Mouse (Mus musculus) neural tube, embryonic 12.5 days (tissue): ENCODE measurements around the gene Cox6b1. TPM values are rescaled to one million over a fixed set of nuclear protein-coding genes. Genes with fewer than 3 reads are reported as not detected.

Experiments
- ATAC-seq: fragments of 200-750 bp; cut with Nextera tagmentation; 2 replicates; pipeline ENCODE4 v1.8.0; 2017; ENCODE audit warnings: low read depth, mild to moderate bottlenecking, moderate TSS enrichment, moderate library complexity; ENCODE audit not compliant: low FRiP score
- H3K27ac ChIP-seq: fragments of 300-500 bp; sonication (generic); 2 replicates; pipeline ENCODE4 v1.5.1; 2016
- H3K27me3 ChIP-seq: fragments of 300-500 bp; sonication (generic); replicated peaks from 2 replicates; pipeline ENCODE4 v1.6.1; 2016; ENCODE audit warnings: mild to moderate bottlenecking
- H3K36me3 ChIP-seq: fragments of 300-500 bp; sonication (generic); 2 replicates; pipeline ENCODE4 v1.6.1; 2016; ENCODE audit warnings: mild to moderate bottlenecking
- H3K4me1 ChIP-seq: fragments of 300-500 bp; sonication (generic); 2 replicates; pipeline ENCODE4 v1.6.1; 2016
- H3K4me2 ChIP-seq: fragments of 300-500 bp; sonication (generic); replicated peaks from 2 replicates; pipeline ENCODE4 v1.6.1; 2016; ENCODE audit warnings: mild to moderate bottlenecking
- H3K4me3 ChIP-seq: fragments of 300-500 bp; sonication (generic); 2 replicates; pipeline ENCODE4 v1.5.1; 2016
- H3K9ac ChIP-seq: fragments of 300-500 bp; sonication (generic); 2 replicates; pipeline ENCODE4 v1.6.1; 2016; ENCODE audit warnings: mild to moderate bottlenecking
- H3K9me3 ChIP-seq: fragments of 300-500 bp; sonication (generic); 2 replicates; pipeline ENCODE4 v1.6.1; 2016; ENCODE audit warnings: mild to moderate bottlenecking
- WGBS: fragments of 180-500 bp; shearing (Covaris S2); methylation state at CpG from one replicate; pipeline ENCODE4 v1.1.7; 2016; 5-methylcytosine and 5-hydroxymethylcytosine counted together
- microRNA-seq: library from miRNA; unstranded; fragments of <30 nt; microRNA quantifications from one replicate; pipeline ENCODE4, GENCODE M21; 2017
- polyA plus RNA-seq: library from polyadenylated mRNA; unstranded; fragments of >200 nt; fragmentation: Nextera tagmentation; extraction: Ambion mirVana; gene quantifications from 2 replicates; pipeline ENCODE4 v1.2.1, GENCODE M21; 2016

Gene Cox6b1
- polyA plus RNA-seq, 1 experiment from 2014 or later: 912 TPM

GRCm38 (mm10) chr7:30572969-30573368, 53.0 kb downstream of the Cox6b1 start:
- H3K4me3 ChIP-seq: no peak overlapping the region
- H3K4me1 ChIP-seq: no peaks in the 10 kb centered on the region
- H3K36me3 ChIP-seq: peaks cover 94% of the 10 kb centered on the region
- H3K4me2 ChIP-seq: no peak overlapping the region
- H3K27ac ChIP-seq: no peak overlapping the region
- ATAC-seq: no peak
- H3K9me3 ChIP-seq: no peaks in the 10 kb centered on the region
- no peaks in the 10 kb centered on the region for H3K27me3 ChIP-seq
- no peak overlapping the region for H3K9ac ChIP-seq
- WGBS: 84% methylated on average over 2 of the region's 2 CpGs

GRCm38 (mm10) chr7:30572389-30572788, 53.6 kb downstream of the Cox6b1 start:
- peaks cover 91% of the 10 kb centered on the region for H3K36me3 ChIP-seq
- H3K4me3 ChIP-seq: no peak overlapping the region
- no peaks in the 10 kb centered on the region for H3K27me3 ChIP-seq
- no peaks in the 10 kb centered on the region for H3K9me3 ChIP-seq
- ATAC-seq: no peak
- no peak overlapping the region for H3K9ac ChIP-seq
- WGBS: 90% methylated on average over 5 of the region's 5 CpGs
- no peak overlapping the region for H3K27ac ChIP-seq
- H3K4me1 ChIP-seq: no peaks in the 10 kb centered on the region
- no peak overlapping the region for H3K4me2 ChIP-seq

- ATAC-seq: no peak
- H3K4me1 ChIP-seq: peaks cover 10% of the 10 kb centered on the region
- H3K9ac ChIP-seq: no peak overlapping the region
- no peak overlapping the region for H3K4me2 ChIP-seq
- H3K27ac ChIP-seq: no peak overlapping the region
- H3K9me3 ChIP-seq: no peaks in the 10 kb centered on the region
- H3K4me3 ChIP-seq: no peak overlapping the region
- WGBS: 88% methylated on average over 11 of the region's 11 CpGs
- peaks cover 66% of the 10 kb centered on the region for H3K36me3 ChIP-seq
- no peaks in the 10 kb centered on the region for H3K27me3 ChIP-seq
Observed at GRCm38 (mm10) chr7:30567555-30567954, 58.4 kb downstream of the Cox6b1 start.

Small RNA genes within 50 kb of the gene (microRNA-seq; reads per million reads assigned to microRNA genes)
- not detected for gene Mir3569

Other genes starting within 250 kb of the Cox6b1 start
- 22.6 and 23.2 TPM in 2 replicates for gene Tyrobp, start 212.4 kb downstream of the Cox6b1 start, polyA plus RNA-seq
- gene Hcst, start 206.3 kb downstream of the Cox6b1 start, polyA plus RNA-seq: 0.72 and 1.2 TPM in 2 replicates
- gene Nfkbid, start 204.4 kb downstream of the Cox6b1 start, polyA plus RNA-seq: 1.4 and 2.1 TPM in 2 replicates
- gene Aplp1, start 180.6 kb downstream of the Cox6b1 start, polyA plus RNA-seq: 368 and 386 TPM in 2 replicates
- 13.5 and 14.6 TPM in 2 replicates for gene Kirrel2, start 168.5 kb downstream of the Cox6b1 start, polyA plus RNA-seq
- 2.0 and 3.3 TPM in 2 replicates for gene Nphs1, start 167.8 kb downstream of the Cox6b1 start, polyA plus RNA-seq
- gene Prodh2, start 132.5 kb downstream of the Cox6b1 start, polyA plus RNA-seq: not detected in 2 replicates
- gene Arhgap33, start 91.1 kb downstream of the Cox6b1 start, polyA plus RNA-seq: 78.3 and 90.0 TPM in 2 replicates
- gene Hspb6, start 74.0 kb downstream of the Cox6b1 start, polyA plus RNA-seq: 5.4 and 6.0 TPM in 2 replicates
- 9.7 and 11.0 TPM in 2 replicates for gene Proser3, start 73.9 kb downstream of the Cox6b1 start, polyA plus RNA-seq
- gene Lin37, start 66.3 kb downstream of the Cox6b1 start, polyA plus RNA-seq: 52.8 and 53.4 TPM in 2 replicates
- gene U2af1l4, start 62.9 kb downstream of the Cox6b1 start, polyA plus RNA-seq: 83.8 and 87.9 TPM in 2 replicates
- gene Gm49396, start 62.8 kb downstream of the Cox6b1 start, polyA plus RNA-seq: 16.2 and 17.1 TPM in 2 replicates
- gene Psenen, start 62.5 kb downstream of the Cox6b1 start, polyA plus RNA-seq: 137 and 143 TPM in 2 replicates
- gene Igflr1, start 60.7 kb downstream of the Cox6b1 start, polyA plus RNA-seq: 4.1 and 5.7 TPM in 2 replicates
- gene Kmt2b, start 37.4 kb downstream of the Cox6b1 start, polyA plus RNA-seq: 12.2 and 13.7 TPM in 2 replicates
- gene Zbtb32, start 27.2 kb downstream of the Cox6b1 start, polyA plus RNA-seq: 0.22 and 0.47 TPM in 2 replicates
- 1.6 and 1.9 TPM in 2 replicates for gene Upk1a, start 13.3 kb downstream of the Cox6b1 start, polyA plus RNA-seq
- gene Etv2, start 9.7 kb upstream of the Cox6b1 start, polyA plus RNA-seq: not detected in 2 replicates
- gene Rbm42, start 24.2 kb upstream of the Cox6b1 start, polyA plus RNA-seq: 163 and 167 TPM in 2 replicates
- gene Haus5, start 38.8 kb upstream of the Cox6b1 start, polyA plus RNA-seq: 39.5 and 45.2 TPM in 2 replicates
- gene Pmis2, start 45.5 kb upstream of the Cox6b1 start, polyA plus RNA-seq: not detected in 2 replicates
- gene 2200002J24Rik, start 72.8 kb upstream of the Cox6b1 start, polyA plus RNA-seq: not detected in 2 replicates
- 1.3 and 2.0 TPM in 2 replicates for gene Atp4a, start 86.1 kb upstream of the Cox6b1 start, polyA plus RNA-seq
- gene Tmem147, start 103.4 kb upstream of the Cox6b1 start, polyA plus RNA-seq: 185 and 194 TPM in 2 replicates
- 1.4 and 1.5 TPM in 2 replicates for gene Gapdhs, start 117.5 kb upstream of the Cox6b1 start, polyA plus RNA-seq
- 1.1 and 2.6 TPM in 2 replicates for gene Sbsn, start 125.3 kb upstream of the Cox6b1 start, polyA plus RNA-seq
- gene Dmkn, start 137.6 kb upstream of the Cox6b1 start, polyA plus RNA-seq: 0.24 and 0.38 TPM in 2 replicates
- gene Krtdap, start 161.7 kb upstream of the Cox6b1 start, polyA plus RNA-seq: not detected in 2 replicates
- 0.08 TPM in 1 of 2 replicates, not detected in the other for gene Ffar2, start 197.6 kb upstream of the Cox6b1 start, polyA plus RNA-seq
- gene Ffar3, start 230.0 kb upstream of the Cox6b1 start, polyA plus RNA-seq: not detected in 2 replicates
- not detected in 2 replicates for gene Ffar1, start 235.4 kb upstream of the Cox6b1 start, polyA plus RNA-seq